Comparison of ENCODE assay signal across 8 mouse cellular contexts in the genomic region with DNA sequence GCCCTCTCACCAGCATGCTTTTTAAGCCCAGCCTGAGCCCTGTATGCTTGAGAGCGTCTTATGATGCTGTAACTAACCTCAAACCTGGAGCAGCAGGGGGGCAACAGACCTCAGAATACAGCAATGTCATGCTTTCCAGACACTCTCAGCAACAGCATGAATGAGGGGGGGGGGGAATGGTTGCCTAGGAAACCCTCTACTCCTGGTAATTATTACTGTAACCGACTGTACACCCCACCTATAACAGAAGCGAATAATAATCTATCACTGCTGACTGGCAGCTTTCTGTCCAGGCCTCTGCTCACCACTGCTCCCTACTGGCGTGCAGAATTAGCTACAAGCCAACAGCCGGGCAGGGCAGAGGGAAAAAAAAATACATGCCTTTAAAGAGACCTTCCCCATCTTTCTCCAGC.
A peak's percentile ranks its signal among the peaks of the same experiment; 100 is the strongest.
DNase-seq lines count a peak whose midpoint lies in the region; ATAC-seq and TF ChIP-seq lines count a peak whose summit lies in the region.

No protein-coding gene starts in this region.

- no peak for TF ChIP-seq EP300 in liver, postnatal 0 days (IDR thresholded peaks at IDR 0.05; ENCODE audit: low read depth)

- H3K4me1 ChIP-seq in cerebellum, adult 2 months (ENCODE audit: control insufficient read depth, insufficient read depth, low read length), result peaks cover 6% of the 10 kb centered on the region
- peaks cover 6% of the 10 kb centered on the region; the same call in 1 of the 2 replicates for H3K4me1 ChIP-seq in liver, postnatal 0 days (ENCODE audit: insufficient read depth)

- no peak for ATAC-seq in liver, postnatal 0 days
- no peak for ATAC-seq in megakaryocyte-erythroid progenitor cell, adult 5-6 weeks (replicated peaks; ENCODE audit: low FRiP score, low TSS enrichment, poor library complexity, severe bottlenecking)

- no peaks in the 10 kb centered on the region for H3K9me3 ChIP-seq in liver, postnatal 0 days (ENCODE audit: low read length)

- peak; percentile 65 for TF ChIP-seq CTCF in cerebellum, adult 2 months (IDR thresholded peaks at IDR 0.05; ENCODE audit: borderline replicate concordance, insufficient read depth, low read depth, low read length)
- peak; percentile 67 for TF ChIP-seq CTCF in liver, postnatal 0 days (IDR thresholded peaks at IDR 0.05; ENCODE audit: low read depth)

- no peak overlapping the region for H3K4me3 ChIP-seq in cerebellum, adult 2 months (replicated peaks; ENCODE audit: insufficient read depth, low read depth, low read length)
- H3K4me3 ChIP-seq in liver, postnatal 0 days (ENCODE audit: low read depth, low read length), result no peak overlapping the region

- no peaks in the 10 kb centered on the region for H3K27me3 ChIP-seq in cerebellum, adult 2 months (ENCODE audit: control insufficient read depth, insufficient read depth, low read length)
- no peaks in the 10 kb centered on the region for H3K27me3 ChIP-seq in liver, postnatal 0 days (ENCODE audit: insufficient read depth, low read length)

- WGBS in cerebellum, adult 2 months, result 23% methylated on average over 5 of the region's 5 CpGs
- WGBS in liver, postnatal 0 days (ENCODE audit: insufficient replicate concordance), result 39% methylated on average over 5 of the region's 5 CpGs

- peak; percentile 51 for DNase-seq in heart, adult 11 months
- DNase-seq in heart, postnatal 25 days (ENCODE audit: low spot score), result no peak
- DNase-seq in A20 (ENCODE audit: low read depth, low spot score), result peak; percentile 26
- peak; percentile 48 to 51 for DNase-seq in cerebellum, adult 2 months
- DNase-seq in forelimb bud, embryonic 11.5 days (ENCODE audit: low read depth, low spot score), result peak; percentile 57
- DNase-seq in liver, postnatal 0 days, result no peak
- DNase-seq in retina, postnatal 1 day, result peak; percentile 78

- intact Hi-C loops in heart, postnatal 25 days (cut with DNase I), result loop anchor here (2.0 to 10.0 kb wide), 2 partner anchors 160 to 560 kb away; a partner anchor contains a TSS

- H3K36me3 ChIP-seq in liver, postnatal 0 days (replicated peaks; ENCODE audit: insufficient read depth, low read length), result no peaks in the 10 kb centered on the region

- H3K27ac ChIP-seq in cerebellum, adult 2 months (ENCODE audit: insufficient read depth, low read length), result no peak overlapping the region
- H3K27ac ChIP-seq in liver, postnatal 0 days (ENCODE audit: low read depth), result no peak overlapping the region

- H3K4me2 ChIP-seq in liver, postnatal 0 days (ENCODE audit: low read depth, low read length), result no peak overlapping the region

- H3K9ac ChIP-seq in liver, postnatal 0 days (replicated peaks), result no peak overlapping the region

- TF ChIP-seq POLR2A in cerebellum, adult 2 months (IDR thresholded peaks at IDR 0.05; ENCODE audit: borderline replicate concordance, insufficient read depth, low read length), result no peak

Comparison
In these comparisons a context has a peak if more than half of its experiments do, and no peak if none do; other contexts are left out.
1. DNase-seq: peak in heart, adult 11 months (single experiment), A20 (single experiment), cerebellum, adult 2 months (2 of 2), forelimb bud, embryonic 11.5 days (single experiment) and retina, postnatal 1 day (single experiment); none in heart, postnatal 25 days (single experiment) and liver, postnatal 0 days (single experiment).